Mouse (Mus musculus) layer of hippocampus, postnatal 14 days (tissue): ENCODE measurements around the gene 3110009E18Rik. TPM values are rescaled to one million over a fixed set of nuclear protein-coding genes. Genes with fewer than 3 reads are reported as not detected.

ENCODE experiments used
- DNase-seq, 2 experiments: peaks; one replicate each; pipeline ENCODE4 v3.0.0; 2021 to 2022; ENCODE audit warnings: low spot score in 2 of 2, mixed read lengths in 1 of 2
- total RNA-seq, 2 experiments: library from RNA; stranded (reverse); gene quantifications; 2 replicates each; pipeline ENCODE4 v1.2.3; 2021

The 3110009E18Rik gene
- total RNA-seq, 2 experiments from 2014 or later: 7.3 to 8.6 TPM

DNA sequence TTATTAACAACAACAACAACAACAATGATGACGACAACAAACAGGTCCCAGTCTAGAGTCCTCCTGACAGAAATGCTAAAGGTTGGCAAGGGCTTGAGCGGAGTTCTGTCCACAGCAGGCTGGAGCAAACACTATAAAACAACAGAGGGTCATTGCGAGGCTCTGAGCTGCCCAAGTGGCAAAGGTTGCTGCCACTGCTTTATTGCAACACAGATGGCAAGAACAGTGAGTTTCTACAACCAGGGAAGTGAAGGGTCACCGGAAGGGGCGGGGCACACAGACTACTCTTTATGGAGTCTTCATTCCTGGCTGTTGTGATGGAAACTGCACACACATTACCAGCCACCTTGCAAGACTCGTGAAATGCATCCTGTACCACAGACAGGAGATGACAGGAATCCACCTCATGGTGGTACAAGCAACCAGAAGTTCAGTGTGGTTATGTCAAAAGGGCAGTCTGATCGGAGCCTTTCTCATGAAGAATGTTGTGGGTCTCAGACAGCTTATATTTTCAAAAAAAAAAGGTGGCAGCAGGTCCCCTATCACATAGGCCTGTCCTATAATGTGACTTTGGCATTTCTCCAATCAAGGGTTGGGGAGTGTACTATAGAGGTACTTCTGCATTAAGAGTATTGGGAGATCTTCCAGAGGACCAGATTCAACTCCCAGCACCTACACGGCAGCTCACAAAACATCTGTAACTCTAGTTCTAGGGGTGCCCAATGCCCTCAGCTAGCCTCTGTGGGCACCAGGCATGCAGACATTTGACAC, 20.3 kb upstream of the 3110009E18Rik start:
- DNase-seq: no peak

DNA sequence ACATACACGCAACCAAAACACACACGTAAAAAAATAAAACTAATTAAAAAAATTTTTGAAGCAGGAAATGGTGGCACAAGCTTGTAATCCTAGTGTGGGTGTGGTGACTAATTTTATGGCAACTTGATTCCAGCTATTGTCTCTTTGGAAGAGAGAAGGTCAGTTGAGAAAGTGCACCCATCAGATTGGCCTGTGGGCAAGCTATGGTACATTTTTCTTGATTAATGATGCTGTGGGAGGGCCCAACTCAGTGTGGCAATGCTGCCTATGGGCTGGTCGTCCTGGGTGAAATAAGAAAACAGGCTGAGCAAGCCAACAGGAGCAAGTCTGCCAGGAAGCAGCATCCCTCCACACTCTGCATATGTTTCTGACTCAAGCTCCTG, 19.8 kb upstream of the 3110009E18Rik start:
- no peak for DNase-seq

DNA sequence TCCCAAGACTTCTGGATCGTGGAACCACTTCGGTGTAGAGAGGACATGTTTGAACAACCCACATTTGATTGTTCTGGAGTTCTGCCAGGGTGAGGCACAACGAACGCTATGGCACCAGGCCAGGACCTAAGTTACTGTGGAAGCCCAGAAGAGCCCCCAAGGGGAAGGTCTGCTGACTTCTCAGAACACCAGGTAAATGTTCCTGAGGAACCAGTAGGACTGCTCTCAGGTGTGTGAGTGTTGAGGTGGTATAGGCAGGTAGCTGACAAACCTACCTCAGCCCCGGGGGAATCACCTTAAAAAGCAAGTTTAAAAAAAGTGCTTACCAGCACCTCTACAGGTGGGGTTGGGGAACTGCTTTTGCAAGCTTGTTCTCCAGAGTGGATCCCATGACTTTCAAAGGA, 15.4 kb upstream of the 3110009E18Rik start:
- no peak for DNase-seq

DNA sequence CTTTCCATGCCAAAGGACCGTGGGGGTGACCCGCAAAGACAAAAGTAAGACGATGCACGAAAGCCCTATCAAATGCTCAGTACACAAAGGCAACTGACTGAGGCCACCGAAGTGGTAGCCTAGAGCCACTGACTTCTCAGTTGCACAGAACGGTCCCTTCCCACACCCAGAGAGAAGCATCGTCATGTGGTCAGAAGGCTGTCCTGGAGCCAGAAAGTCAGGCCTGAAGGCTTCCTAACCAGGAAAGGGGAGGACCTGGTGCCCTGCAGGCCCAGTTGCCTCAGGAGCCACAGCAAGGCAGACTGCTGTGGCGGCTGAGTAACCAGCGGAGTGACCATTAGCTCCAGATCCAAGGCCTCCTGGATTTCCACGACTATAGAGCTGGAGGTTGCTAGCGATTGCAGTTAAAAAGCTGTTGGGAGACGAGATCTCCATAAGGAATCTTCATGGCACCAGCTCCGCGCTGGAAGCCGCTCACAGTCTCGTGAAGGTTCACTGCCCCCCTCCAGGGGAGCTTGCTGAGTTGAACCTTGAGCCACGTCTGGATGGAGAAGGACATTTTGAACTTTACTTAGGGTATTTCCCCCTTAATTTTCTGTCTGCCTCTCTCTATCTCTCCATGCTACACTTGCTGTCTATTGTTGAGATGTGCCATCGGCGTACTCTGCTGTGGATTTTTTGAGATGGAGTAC, 11.1 kb upstream of the 3110009E18Rik start:
- no peak for DNase-seq

DNA sequence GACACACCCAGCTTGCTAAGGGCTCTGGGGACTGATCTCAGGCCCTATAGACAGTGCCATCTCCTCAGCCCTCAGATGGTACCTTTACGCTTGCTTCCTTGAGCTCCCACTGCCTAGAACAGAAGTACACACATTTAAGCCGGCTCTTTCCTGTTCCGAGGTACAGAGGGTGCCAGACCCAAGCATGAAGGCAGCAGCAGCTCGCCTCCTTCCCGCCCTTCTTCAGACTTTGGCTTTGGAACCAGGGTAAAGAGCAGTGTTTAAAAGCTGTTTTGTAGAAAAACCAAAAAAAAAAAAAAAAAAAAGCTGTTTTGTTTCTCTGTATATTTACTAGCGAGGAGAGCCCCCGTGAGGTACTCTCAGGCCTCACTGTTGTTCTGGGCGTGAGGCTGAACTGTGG, 9.2 kb upstream of the 3110009E18Rik start:
- DNase-seq: no peak

DNA sequence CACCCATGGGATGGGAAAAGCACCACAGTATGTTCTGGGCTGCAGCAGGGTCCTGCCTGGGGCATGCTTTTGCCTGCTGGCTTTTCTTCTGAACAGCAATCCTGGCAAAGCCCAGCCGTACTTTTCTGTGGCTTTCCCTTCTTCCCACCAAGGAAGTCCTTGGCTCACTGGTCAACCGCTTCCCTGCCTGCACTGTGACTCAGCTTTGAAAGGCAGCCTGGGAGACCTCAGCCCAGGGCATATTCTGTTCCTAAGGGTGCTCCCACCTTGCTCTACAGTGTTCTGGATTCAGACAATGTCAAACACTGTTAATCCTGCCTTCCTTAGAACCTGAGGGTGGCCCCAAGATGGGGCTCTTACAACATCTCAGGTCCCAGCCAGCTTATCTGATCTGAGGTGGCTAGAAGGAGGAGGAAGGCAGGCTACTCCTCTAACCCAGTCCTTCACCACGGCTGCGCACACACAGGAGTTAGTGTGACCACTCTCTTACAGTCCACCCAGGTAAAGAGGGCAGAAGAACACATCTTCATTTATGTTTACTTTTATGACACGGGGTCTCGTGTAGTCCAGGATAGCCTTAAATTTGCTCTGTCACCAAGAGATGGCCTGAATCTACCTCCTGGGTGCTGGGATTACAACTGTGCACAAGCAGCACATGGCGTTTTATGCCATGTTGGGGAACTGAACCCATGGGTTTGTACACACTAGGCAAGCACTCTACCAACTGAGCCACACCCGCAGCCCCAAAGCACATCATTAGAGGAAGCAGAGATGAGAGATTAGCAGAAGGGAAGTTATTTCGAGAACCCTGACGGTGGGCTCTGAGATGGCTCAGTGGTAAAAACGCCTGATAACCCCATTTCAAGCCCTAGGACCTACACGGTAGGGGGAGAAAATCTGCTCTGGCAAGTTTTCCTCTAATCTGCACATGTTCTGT, 8.5 kb upstream of the 3110009E18Rik start:
- DNase-seq: no peak

DNA sequence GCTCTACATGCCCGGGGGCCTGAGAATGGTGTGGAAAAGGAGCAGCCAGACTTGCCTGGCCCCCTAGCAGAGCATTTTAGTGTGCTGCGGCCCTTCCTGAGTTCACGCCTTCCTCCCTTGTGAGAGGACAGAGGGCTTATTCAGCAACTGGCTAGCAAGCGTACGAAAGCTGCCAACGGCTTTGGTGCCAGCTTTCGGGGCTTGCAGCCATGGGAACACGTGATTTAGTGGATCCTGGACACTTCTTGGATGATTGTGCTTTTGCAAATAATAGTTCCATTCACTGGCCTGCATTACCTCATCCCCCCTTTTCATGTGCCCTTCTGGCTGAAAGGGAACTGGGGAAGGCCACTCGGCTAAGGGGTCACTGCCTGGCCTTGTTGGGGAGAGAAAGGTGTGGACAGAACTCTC, 5.3 kb upstream of the 3110009E18Rik start:
- DNase-seq: peak; percentile 85 to 95

DNA sequence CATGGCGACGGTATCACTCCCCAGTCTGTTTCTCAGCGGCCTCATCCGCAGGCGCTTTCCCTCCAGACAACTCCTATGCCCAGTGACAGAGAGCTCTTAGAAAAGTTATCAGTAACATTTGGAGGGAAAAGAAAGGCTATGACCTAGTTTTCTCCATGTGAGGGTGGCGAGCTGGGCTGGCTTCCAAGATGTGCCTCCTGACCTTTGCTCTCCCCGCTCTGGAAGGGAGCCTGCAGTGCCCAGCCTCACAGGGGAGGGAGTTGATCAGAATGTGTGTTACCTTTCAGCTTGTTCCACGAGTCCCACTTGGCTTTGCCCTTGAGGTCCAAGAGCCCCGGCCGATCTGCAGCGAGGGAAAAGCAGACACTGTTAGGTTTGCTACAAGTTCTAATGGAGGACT, 4.9 kb upstream of the 3110009E18Rik start:
- no peak for DNase-seq

DNA sequence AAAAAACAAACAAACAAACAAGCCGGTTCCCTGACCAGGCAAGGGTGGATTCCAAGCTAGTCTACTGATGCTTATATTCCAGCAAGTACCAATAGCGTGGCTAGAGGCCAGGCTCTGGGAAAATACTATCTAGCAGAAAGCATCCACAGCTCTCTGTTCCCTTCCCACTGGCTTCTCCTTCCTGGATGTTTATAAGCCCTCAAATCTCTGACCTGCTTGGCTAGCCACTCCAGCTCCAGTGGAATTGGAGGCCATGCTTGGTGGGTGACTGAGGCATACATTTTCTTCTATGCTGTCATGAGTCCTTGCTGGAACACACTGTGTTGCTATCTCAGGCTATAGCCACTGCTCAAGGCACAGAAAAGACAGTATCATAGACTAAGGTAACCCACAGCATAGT, 2.1 kb upstream of the 3110009E18Rik start:
- no peak for DNase-seq

DNA sequence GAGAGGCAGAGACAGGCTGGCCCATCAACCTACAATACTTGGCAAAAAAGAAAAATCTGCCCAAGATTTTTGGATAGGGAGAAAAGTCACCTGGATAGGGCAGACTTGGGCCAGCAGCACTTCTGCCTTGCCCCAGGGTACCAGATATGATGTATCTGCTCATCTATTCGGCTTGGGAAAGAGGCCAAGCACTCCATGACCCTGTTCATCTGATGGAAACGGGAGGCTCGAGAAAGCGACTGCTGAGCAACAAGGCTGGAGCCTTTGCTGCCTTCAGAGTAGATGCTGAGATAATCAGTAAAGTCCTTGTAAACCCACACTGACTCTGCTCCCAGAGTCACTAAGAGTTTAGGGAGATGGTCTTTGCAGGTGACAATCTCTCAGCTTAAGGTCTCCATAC, 1.6 kb upstream of the 3110009E18Rik start:
- DNase-seq: no peak

DNA sequence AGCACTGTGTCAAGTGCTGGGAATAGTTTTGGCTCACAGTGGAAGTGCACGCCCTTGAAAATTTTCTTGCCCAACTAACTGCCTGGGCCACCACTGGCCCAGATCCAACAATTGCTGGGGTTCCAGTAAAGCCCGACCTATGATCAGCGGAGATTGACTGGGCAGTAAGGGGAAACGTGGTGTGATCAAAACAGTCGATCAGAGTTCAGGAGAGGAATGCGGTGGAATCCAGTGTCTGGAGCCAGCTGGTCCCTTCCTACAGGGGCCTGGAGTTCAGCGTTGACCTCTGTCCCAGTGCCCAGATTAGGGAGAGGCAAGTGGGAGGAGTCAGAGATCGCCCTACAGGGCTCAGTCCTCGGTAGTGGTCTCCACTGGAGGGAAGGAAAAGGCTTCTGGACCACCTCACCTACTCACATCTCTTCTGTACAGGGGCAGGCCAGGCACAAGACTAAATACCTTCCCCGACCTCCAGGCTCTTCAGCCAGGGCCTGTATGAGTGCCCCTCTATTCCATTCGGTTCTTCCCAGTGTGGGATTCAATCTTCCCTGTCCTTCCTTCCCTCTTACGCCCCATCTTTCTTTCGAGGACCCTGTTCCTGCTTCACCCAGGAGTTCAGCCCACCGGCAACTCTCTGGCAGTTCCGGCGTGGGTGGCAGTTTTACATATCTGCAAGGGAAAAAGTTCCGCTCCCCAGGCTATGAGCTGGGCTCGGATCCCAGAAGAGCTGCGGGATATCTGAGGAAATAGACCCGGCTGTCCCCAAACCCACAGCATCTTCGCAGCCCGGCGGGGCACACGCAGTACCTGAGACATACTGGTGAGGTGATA, 632 bp upstream of the 3110009E18Rik start:
- peak in 1 of 2 experiments; percentile 39 for DNase-seq

DNA sequence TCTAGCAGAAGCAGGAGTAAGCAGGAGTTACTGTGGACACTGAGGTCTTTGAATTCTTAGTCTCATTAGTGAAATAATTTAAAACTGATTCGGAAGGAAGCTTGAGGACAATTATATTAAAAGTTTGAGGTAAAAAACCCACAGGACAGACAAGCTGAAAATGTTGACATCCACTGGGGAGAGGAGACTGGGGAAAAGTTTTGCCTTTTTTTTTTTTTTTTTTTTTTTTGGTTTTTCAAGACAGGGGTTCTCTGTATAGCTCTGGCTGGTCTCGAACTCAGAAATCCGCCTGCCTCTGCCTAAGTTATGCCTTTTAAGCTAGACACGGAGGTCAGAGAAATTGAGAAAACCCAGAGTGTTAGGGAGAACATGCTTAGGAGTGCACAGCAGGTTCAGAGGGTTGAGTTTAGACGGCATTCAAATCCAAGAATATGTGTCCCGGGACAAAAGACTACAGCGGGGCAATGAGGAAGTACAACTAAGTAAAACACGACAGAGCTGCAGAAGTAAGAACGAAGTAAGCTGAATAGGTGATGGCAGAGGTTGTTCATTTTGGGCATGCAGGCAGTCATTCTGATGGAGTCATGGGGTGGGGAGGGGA, 1.0 kb downstream of the 3110009E18Rik start:
- DNase-seq: no peak

DNA sequence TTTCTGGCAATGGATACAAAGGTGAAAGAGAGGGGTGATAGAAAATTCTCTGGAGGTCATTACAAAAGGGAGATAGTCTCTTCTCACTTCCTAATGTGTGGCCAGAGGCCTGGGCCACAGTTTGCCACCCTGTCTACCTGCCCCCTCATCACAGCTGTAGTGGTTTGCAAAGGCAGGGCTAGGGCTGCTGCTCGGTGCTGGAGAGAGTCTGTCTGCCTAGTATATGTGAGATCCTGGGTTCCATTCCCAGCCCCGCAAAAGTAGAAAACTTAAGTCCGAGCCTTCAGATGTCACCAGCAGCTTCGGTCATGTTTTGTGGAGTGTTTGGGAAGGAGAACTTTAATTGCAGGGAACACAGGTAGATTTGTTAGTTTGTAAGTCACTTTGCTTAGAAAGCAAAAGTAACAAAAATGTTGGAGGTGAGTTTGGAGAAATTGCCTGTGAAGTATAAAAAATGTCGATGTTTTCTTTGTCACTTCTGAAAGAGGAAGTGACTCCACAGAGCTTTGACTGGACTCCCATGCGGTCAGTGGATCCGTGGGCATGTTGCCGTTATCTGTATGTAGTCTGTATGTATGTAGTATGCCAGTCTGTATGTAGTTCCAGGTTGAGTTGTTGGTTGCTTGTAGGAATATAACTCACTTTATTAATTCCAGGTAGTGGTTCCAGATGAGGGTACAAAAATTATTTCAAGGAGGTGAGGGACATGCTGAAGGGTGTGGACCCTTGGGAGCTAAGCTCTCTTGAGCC, 1.8 kb downstream of the 3110009E18Rik start:
- no peak for DNase-seq

DNA sequence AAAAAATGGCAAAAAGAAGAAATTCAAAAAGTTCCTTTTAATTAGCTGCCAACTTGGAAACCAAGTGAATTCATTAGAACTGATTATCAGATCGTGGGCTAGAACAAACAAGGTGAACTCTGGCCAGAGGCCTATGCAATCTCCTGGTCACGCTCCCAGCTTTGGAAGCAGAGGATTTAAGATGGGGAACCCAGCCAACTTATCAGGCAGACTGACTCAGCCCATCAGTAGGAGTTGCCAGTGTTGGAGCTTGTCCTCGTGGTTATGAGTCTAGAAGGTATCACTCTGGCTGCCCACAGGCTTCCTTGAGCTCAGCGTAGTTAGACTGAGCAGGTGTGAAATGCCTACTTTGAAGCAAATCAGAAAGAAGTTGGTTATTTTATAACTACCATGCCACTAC, 3.9 kb downstream of the 3110009E18Rik start:
- no peak for DNase-seq

DNA sequence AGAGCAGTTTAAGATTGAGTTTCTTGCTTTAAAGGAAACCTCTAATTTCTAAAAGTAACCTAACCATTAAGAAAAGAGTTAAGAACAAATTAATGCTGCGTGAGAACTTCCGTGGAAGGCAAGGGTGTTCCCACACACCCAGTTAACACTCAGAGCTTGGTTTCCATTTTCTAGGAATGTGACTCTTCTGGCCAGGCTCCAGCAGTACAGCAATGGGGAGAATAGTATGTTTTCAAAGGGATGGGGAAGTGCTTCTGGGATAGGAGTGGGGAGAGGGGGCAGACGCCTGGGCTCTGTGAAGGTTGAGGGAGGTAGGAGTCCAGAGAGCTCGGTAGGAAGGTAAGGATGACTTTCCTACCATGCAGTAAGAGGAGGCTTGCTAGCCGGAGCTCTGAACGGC, 4.5 kb downstream of the 3110009E18Rik start:
- DNase-seq: no peak

DNA sequence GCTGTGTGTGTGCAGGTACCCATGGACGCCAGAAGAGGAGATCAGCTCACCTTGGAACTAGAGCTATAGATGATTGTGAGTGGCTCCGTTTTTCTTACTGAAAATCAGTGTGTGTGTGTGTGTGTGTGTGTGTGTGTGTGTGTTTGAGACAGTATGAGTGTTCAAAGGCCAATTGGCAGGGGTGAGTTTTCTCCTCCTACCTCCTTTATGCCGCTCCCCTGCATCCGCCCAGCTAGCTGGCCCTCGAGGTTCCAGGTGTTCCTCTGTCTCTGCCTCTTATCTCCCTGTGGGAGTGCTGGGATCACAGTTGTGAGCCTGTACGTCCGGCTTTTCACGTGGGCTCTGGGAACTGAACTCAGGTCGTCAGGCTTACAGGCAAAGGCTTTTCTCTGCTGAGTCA, 5.3 kb downstream of the 3110009E18Rik start:
- DNase-seq: no peak

DNA sequence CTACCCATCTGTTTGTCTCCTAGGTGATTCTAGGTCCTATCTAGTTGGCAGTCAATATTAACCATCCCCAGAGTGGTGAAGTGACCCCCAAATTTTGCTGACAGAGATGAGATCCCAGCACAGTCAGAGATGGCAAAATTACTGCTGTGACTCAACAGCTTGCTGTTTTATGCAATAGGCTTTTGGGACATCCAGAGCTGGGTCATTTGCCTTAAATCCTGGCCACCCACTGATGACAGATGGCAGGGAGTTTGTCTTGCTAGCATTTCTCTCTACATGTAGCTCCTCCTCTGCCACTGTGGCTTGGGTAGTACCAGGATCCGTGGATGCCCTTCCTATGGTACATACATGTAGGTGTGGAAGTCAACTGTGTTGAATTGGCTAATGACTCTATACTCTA, 11.4 kb downstream of the 3110009E18Rik start:
- no peak for DNase-seq

DNA sequence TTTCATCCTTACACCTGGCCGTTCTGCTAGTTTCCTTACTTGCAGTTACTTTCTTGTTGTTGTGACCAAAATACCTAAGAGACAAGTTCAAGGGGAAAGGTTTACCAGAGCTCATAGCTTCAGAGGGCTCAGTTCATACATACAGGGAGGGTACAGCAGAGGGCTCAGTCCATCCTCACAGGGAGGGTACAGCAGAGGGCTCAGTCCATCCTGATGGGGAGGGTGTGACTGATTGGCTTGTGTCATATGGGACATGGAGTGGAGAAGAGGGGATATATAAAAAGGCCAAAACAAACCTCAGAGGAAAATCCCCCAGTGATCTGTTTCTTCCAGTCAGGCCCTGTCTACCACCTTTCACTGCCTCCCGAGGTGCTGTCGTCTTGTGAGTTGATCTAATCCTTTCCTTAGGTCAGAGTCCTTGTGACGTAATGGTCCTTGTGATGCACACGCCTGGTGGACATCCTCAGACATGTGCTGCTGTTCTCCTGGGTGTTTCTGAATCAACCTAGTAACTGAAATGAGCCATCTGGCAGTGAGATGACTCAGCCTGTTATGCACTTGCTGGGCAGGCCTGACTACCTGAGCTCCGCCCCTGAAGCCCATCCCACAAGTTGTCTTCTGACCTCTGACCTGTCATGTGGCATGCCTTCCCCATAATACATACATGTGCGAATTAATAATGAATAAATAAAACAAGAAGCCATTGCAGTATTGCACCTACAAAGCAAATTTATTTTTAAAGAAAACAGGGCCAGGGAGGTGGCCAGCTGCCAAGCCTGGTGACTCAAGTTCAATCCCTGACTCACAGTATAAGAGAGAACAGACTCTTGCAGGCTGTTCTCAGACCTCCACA, 15.2 kb downstream of the 3110009E18Rik start:
- no peak for DNase-seq
